Mouse (Mus musculus) lung, embryonic 16.5 days (tissue): ENCODE results near the gene Fus. TPM values are rescaled to one million over a fixed set of nuclear protein-coding genes. Genes with fewer than 3 reads are reported as not detected.

Experiments used
- ATAC-seq: fragments of 200-750 bp; cut with Nextera tagmentation; 2 replicates; pipeline ENCODE4 v1.8.0; 2017; ENCODE audit warnings: low read depth, mild to moderate bottlenecking, moderate library complexity
- H3K27ac ChIP-seq: fragments of 300-500 bp; sonication (generic); 2 replicates; pipeline ENCODE4 v1.5.1; 2014; ENCODE audit warnings: mild to moderate bottlenecking, control low read depth, low read length
- H3K27me3 ChIP-seq: fragments of 300-500 bp; sonication (generic); 2 replicates; pipeline ENCODE4 v1.6.1; 2014; ENCODE audit warnings: low read depth, low read length, mixed read lengths; ENCODE audit not compliant: control insufficient read depth, insufficient read depth
- H3K36me3 ChIP-seq: fragments of 300-500 bp; sonication (generic); 2 replicates; pipeline ENCODE4 v1.6.1; 2014; ENCODE audit warnings: low read length; ENCODE audit not compliant: control insufficient read depth, insufficient read depth
- H3K4me1 ChIP-seq: fragments of 300-500 bp; sonication (generic); replicated peaks from 2 replicates; pipeline ENCODE4 v1.6.1; 2014; ENCODE audit warnings: low read length, mixed read lengths; ENCODE audit not compliant: control insufficient read depth, insufficient read depth
- H3K4me2 ChIP-seq: fragments of 300-500 bp; sonication (generic); 2 replicates; pipeline ENCODE4 v1.6.1; 2014; ENCODE audit warnings: low read depth, low read length, control low read depth
- H3K4me3 ChIP-seq: fragments of 300-500 bp; sonication (generic); 2 replicates; pipeline ENCODE4 v1.5.1; 2014; ENCODE audit warnings: mild to moderate bottlenecking, low read length, control low read depth
- H3K9ac ChIP-seq: fragments of 300-500 bp; sonication (generic); 2 replicates; pipeline ENCODE4 v1.6.1; 2014; ENCODE audit warnings: low read length, control low read depth
- H3K9me3 ChIP-seq: fragments of 300-500 bp; sonication (generic); 2 replicates; pipeline ENCODE4 v1.6.1; 2016; ENCODE audit warnings: low read length; ENCODE audit not compliant: control insufficient read depth
- WGBS: fragments of 180-500 bp; shearing (Covaris S2); extraction: QIAGEN DNeasy Blood & Tissue Kit; methylation state at CpG from one replicate; pipeline ENCODE4 v1.1.7; 2014; 5-methylcytosine and 5-hydroxymethylcytosine counted together
- polyA plus RNA-seq: library from polyadenylated mRNA; unstranded; fragments of >200 nt; fragmentation: Nextera tagmentation; extraction: Ambion mirVana; gene quantifications from 2 replicates; pipeline ENCODE4 v1.2.1, GENCODE M21; 2015

Gene Fus
- polyA plus RNA-seq, 1 experiment from 2014 or later = 328 TPM

DNA sequence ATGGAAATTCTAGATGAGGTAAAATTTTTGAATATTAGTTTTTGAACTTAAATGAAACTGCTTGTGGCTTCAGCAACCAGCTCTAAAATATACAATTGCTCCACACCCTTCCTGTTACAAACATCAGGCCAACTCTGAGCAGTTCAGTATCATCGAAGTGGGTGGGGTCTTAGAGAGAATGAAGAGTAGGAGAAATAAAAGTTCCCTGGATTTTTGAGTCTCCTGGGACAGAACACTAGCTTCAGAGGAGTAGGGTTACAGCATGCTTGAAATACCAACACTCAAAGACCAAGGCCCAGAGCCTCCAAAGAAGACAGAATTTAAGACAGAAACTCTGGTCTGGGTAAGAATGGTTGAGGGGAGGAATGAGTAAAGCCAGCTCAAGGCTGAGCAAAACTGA, 32.2 kb downstream of the Fus start:
- Histone ChIP-seq H3K9ac (no peak overlapping the region), H3K27me3 (no peaks in the 10 kb centered on the region), H3K27ac (no peak overlapping the region), H3K36me3 (no peaks in the 10 kb centered on the region), H3K9me3 (no peaks in the 10 kb centered on the region), H3K4me1 (peaks cover 7% of the 10 kb centered on the region; the same call in 1 of the 2 replicates), H3K4me2 (no peak overlapping the region), H3K4me3 (no peak overlapping the region)
- no peak for ATAC-seq
- 45% methylated on average over 1 of the region's 1 CpGs for WGBS

DNA sequence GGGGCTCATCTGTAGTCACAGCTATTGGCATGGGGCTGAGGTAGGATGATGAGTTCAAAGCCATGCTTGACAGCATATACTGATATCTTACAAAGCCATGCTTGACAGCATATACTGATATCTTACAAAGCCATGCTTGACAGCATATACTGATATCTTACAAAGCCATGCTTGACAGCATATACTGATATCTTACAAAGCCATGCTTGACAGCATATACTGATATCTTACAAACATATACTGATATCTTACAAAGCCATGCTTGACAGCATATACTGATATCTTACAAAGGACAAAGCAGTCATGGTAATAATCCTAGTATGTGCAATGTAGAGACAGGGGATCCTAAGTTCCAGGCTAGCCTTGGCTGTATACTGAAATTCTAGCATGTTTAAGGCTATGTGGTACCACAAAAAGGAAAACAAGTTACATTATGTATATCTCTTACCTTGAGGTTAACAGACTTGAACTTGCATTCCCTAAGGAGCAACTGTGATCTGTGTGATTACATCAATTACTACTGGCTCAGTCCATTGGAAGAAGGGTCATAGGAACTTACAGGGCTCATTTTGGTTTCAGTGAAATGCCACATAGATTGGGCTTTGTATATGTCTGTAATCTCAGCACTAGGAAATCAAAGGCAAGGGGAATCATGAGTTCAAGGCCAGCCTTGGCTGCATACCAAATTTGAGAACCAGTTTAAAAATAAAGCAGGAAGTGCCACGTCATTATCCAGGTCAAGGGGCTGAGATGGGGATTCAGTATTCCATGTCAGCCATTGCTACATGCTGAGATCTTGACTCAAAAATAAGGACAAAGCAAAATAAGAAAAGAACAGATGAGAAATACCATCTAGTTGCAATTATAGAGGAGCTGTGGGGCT, 33.1 kb downstream of the Fus start:
- 18% methylated on average over 1 of the region's 1 CpGs for WGBS
- no peak for ATAC-seq
- Histone ChIP-seq H3K9ac (no peak overlapping the region), H3K9me3 (no peaks in the 10 kb centered on the region), H3K27ac (no peak overlapping the region), H3K4me3 (no peak overlapping the region), H3K27me3 (no peaks in the 10 kb centered on the region), H3K36me3 (no peaks in the 10 kb centered on the region), H3K4me1 (peaks cover 8% of the 10 kb centered on the region; the same call in 1 of the 2 replicates), H3K4me2 (no peak overlapping the region)

DNA sequence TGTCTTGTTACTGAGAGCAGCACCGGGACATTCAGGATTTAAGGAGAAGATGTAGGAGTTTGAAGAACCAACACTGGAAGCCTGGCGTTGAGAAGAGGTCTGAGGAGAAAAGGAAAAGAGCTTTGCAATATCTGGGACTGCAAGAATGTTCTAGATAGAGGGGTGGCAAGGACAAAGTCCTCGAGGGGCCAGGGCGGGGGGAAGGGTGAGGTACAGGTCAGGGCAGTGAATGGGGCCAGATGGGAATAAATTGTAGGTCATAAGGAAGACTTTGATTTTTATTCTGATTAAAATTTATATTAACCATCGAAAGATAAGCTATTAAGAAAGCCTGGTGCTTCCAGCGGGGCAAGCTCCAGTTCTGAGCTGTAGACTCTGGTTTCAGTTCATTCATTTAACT, 35.8 kb downstream of the Fus start:
- Histone ChIP-seq H3K9me3 (no peaks in the 10 kb centered on the region), H3K27ac (no peak overlapping the region), H3K4me2 (no peak overlapping the region), H3K4me1 (peaks cover 8% of the 10 kb centered on the region; the same call in 1 of the 2 replicates), H3K9ac (no peak overlapping the region), H3K27me3 (no peaks in the 10 kb centered on the region), H3K36me3 (no peaks in the 10 kb centered on the region), H3K4me3 (no peak overlapping the region)
- 78% methylated on average over 6 of the region's 6 CpGs for WGBS
- ATAC-seq = no peak

DNA sequence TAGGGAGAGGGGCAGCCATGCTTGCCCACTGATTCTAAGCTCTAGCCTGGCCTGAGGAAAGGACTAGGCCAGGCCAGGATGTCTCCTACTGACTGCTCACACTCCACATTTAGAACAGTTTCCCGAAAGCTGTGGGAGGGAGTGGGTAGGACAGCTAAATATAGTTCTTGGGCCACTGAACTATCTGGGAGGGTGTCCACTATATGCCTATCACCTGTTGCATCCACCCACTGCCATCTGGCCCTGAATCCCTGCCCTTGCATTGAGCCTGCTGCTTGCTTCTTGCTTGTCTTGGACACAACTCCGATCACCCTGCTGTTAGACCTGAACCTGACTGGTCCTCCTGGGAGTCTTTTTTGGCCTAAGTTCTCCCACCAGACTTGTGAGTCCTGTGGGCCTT, 36.4 kb downstream of the Fus start, which contains the start of gene Trim72:
Trim72 (plus strand) TSS at position 262 of the 400 bp plus-strand sequence.
- peaks cover 8% of the 10 kb centered on the region; the same call in 1 of the 2 replicates for H3K4me1 ChIP-seq
- H3K9me3 ChIP-seq = no peaks in the 10 kb centered on the region
- ATAC-seq = no peak
- peak within 1 kb of the TSS; percentile 87 for H3K27ac ChIP-seq
- no peaks in the 10 kb centered on the region for H3K36me3 ChIP-seq
- H3K4me3 ChIP-seq = peak within 1 kb of the TSS; percentile 28
- peak within 1 kb of the TSS; percentile 49 for H3K4me2 ChIP-seq
- WGBS = 79% methylated on average over 2 of the region's 2 CpGs
- H3K9ac ChIP-seq = peak within 1 kb of the TSS; percentile 59
- no peaks in the 10 kb centered on the region for H3K27me3 ChIP-seq

DNA sequence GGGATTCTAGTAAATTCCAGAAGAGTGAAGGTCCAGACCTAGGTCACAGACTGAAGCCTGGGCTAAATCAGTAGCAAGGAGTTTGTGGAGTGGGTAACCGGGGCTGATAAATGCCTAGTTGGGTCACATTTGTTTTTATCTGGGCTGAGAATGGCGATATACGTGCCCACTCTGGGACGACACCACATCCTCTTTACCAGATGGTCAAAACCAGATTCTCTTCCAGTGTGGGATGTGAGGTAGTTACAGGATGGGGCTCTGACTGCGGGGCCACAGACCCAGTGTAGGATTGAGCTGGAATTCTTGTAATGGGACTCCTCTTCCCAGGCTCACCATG, 36.9 kb downstream of the Fus start:
- Histone ChIP-seq H3K4me2 (peak overlapping the region; percentile 49), H3K27ac (peak overlapping the region; percentile 87), H3K9me3 (no peaks in the 10 kb centered on the region), H3K36me3 (no peaks in the 10 kb centered on the region), H3K27me3 (no peaks in the 10 kb centered on the region), H3K4me1 (peaks cover 8% of the 10 kb centered on the region; the same call in 1 of the 2 replicates), H3K4me3 (peak overlapping the region; percentile 28; the same call in 1 of the 2 replicates), H3K9ac (peak overlapping the region; percentile 59)
- WGBS = 37% methylated on average over 5 of the region's 5 CpGs
- ATAC-seq = no peak

DNA sequence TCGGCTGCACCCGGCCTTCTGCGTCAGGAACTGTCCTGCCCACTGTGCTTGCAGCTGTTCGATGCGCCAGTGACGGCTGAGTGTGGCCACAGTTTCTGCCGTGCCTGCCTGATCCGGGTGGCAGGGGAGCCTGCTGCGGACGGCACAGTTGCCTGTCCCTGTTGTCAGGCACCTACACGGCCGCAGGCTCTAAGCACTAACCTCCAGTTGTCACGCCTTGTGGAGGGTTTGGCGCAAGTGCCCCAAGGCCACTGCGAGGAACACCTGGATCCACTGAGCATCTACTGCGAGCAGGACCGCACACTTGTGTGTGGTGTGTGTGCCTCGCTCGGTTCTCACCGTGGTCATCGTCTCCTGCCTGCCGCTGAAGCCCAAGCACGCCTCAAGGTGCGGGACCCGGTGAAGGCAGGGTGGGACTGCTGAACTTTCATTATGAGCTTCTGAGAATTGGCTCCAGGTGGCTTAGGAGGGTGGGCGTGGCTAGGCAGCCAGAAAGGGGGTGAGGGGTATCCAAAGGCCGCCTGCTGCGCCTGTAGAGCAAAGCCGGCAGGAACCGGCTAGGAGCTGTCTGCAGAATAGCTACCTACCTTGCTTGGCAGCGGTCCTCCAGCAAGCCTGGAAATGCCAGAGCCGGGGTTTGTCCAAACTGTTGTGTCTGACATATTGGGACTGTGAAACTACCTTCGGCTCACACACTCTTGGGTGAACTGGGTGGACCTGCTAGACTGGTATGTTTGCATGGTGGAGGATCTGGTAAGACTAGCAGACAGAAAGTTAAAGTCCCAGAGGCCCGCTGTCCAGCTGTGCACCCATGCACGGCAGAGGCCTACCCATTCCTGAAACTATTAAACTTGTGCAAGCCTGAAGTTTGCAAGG, 37.5 kb downstream of the Fus start:
- Histone ChIP-seq H3K27ac (peak overlapping the region; percentile 87), H3K9ac (peak overlapping the region; percentile 59), H3K4me2 (peak overlapping the region; percentile 49), H3K4me1 (peaks cover 8% of the 10 kb centered on the region; the same call in 1 of the 2 replicates), H3K27me3 (no peaks in the 10 kb centered on the region), H3K36me3 (no peaks in the 10 kb centered on the region), H3K4me3 (peak overlapping the region; percentile 28), H3K9me3 (no peaks in the 10 kb centered on the region)
- WGBS = 20% methylated on average over 35 of the region's 35 CpGs
- ATAC-seq = peak; percentile 82

DNA sequence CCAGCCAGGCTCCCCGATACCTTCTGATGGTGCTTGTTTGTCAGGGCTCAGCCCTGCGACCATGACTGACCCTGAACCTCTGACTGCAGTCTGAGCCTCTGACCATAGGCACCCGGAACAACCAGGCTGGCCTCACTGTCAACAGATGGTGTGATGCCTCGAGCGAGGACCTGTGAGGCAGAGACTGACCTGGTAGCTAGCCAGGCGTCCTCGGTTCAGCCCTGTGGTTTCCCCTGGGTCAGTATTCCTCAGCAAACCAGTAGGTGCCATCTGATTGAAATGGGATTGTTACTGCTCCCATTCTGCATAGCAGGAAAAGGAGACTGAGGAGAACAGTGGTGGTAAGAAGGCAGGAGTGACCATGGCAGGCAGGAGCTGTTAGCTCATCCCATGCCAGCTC, 38.9 kb downstream of the Fus start:
- ATAC-seq = no peak
- no peak overlapping the region for H3K27ac ChIP-seq
- H3K4me1 ChIP-seq = peaks cover 8% of the 10 kb centered on the region; the same call in 1 of the 2 replicates
- no peak overlapping the region for H3K4me3 ChIP-seq
- no peak overlapping the region for H3K9ac ChIP-seq
- no peak overlapping the region for H3K4me2 ChIP-seq
- WGBS = 64% methylated on average over 7 of the region's 7 CpGs
- no peaks in the 10 kb centered on the region for H3K9me3 ChIP-seq
- H3K27me3 ChIP-seq = no peaks in the 10 kb centered on the region
- no peaks in the 10 kb centered on the region for H3K36me3 ChIP-seq

DNA sequence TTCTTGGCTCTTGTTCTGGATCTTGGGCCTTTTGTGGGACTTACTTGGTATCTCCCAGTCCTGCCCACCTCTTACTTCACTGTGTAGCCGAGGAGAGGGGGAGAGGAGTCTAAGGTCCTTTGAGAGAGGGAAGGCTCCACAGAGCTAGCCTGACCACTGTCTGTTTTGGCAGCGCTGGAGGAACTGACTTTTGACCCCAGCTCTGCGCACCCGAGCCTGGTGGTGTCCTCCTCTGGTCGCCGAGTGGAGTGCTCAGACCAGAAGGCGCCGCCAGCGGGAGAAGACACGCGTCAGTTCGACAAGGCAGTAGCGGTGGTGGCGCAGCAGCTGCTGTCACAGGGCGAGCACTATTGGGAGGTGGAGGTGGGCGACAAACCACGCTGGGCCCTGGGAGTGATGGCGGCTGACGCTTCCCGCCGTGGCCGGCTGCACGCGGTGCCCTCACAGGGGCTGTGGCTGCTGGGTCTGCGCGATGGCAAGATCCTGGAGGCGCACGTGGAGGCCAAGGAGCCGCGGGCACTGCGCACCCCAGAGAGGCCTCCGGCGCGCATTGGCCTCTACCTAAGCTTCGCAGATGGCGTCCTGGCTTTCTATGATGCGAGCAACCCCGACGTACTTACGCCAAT, 42.6 kb downstream of the Fus start:
- 38% methylated on average over 40 of the region's 40 CpGs for WGBS

More for the DNA sequence above, 42.6 kb downstream of the Fus start:
- no peaks in the 10 kb centered on the region for H3K27me3 ChIP-seq
- no peak overlapping the region; the same call in 1 of the 2 replicates for H3K4me2 ChIP-seq
- no peak overlapping the region for H3K9ac ChIP-seq
- H3K36me3 ChIP-seq = no peaks in the 10 kb centered on the region
- H3K9me3 ChIP-seq = no peaks in the 10 kb centered on the region
- no peak overlapping the region for H3K27ac ChIP-seq
- H3K4me3 ChIP-seq = no peak overlapping the region
- no peaks in the 10 kb centered on the region; the same call in 1 of the 2 replicates for H3K4me1 ChIP-seq
- no peak; the same call in 1 of the 2 replicates for ATAC-seq
